Mouse (Mus musculus): ENCODE data around the gene Gm4922. TPM values are rescaled to one million over a fixed set of nuclear protein-coding genes. Genes with fewer than 3 reads are reported as not detected.
A peak's percentile ranks its signal among the peaks of the same experiment; 100 is the strongest.

Gene Gm4922
- polyA plus RNA-seq, 1 experiment from 2014 or later: not detected

DNA sequence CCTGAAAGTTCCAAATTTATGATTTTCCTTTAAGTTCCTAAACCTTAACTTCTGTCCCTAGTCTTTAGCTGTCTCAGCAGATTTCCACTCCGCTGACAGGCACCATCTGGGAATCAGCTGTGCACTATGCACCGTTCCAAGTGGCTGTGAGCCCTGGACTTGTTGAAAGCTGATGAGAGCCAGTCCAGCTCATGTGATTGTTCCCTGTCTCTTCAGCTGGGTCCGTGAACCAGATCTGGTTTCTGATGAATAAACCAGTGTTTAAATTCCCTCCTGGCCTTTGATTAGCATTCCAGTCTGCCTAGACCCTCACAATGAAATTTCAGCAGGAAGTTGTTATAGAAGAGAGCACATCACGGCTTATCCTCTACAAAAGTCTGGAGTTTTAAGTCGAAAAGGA is 30.0 kb upstream of the Gm4922 start:
- Histone ChIP-seq H3K9ac (replicated peaks; ENCODE audit: low read length) (no peak overlapping the region), H3K27me3 (ENCODE audit: control insufficient read depth, insufficient read depth, low read length) (no peaks in the 10 kb centered on the region), H3K4me3 (ENCODE audit: low read depth, low read length) (no peak overlapping the region), H3K4me1 (ENCODE audit: control insufficient read depth, insufficient read depth, low read length) (no peaks in the 10 kb centered on the region), H3K4me2 (ENCODE audit: low read depth, low read length) (no peak overlapping the region), H3K27ac (replicated peaks; ENCODE audit: low read depth, low read length) (no peak overlapping the region), H3K9me3 (replicated peaks; ENCODE audit: control insufficient read depth, low read length) (no peaks in the 10 kb centered on the region), H3K36me3 (replicated peaks; ENCODE audit: control insufficient read depth, insufficient read depth, low read depth, low read length) (no peaks in the 10 kb centered on the region)
- ATAC-seq (replicated peaks; ENCODE audit: insufficient number of reproducible peaks, low FRiP score, low TSS enrichment, low read depth) (0 out of 2 replicates have a peak, but pooled peaks have one; percentile 62), DNase-seq (ENCODE audit: low spot score) (peak; percentile 72)
- 22% methylated on average over 5 of the region's 5 CpGs for WGBS

GRCm38 (mm10) chr10:18811751-18812150 is 25.2 kb upstream of the Gm4922 start:
- WGBS: 93% methylated on average over 2 of the region's 2 CpGs
- H3K4me3 ChIP-seq (ENCODE audit: low read depth, low read length): no peak overlapping the region
- no peaks in the 10 kb centered on the region for H3K36me3 ChIP-seq (replicated peaks; ENCODE audit: control insufficient read depth, insufficient read depth, low read depth, low read length)
- no peak for ATAC-seq (replicated peaks; ENCODE audit: insufficient number of reproducible peaks, low FRiP score, low TSS enrichment, low read depth)
- H3K9ac ChIP-seq (replicated peaks; ENCODE audit: low read length): no peak overlapping the region
- no peak overlapping the region for H3K27ac ChIP-seq (replicated peaks; ENCODE audit: low read depth, low read length)
- H3K4me1 ChIP-seq (ENCODE audit: control insufficient read depth, insufficient read depth, low read length): no peaks in the 10 kb centered on the region
- no peaks in the 10 kb centered on the region for H3K9me3 ChIP-seq (replicated peaks; ENCODE audit: control insufficient read depth, low read length)
- H3K27me3 ChIP-seq (ENCODE audit: control insufficient read depth, insufficient read depth, low read length): no peaks in the 10 kb centered on the region
- no peak for DNase-seq (ENCODE audit: low spot score)
- no peak overlapping the region for H3K4me2 ChIP-seq (ENCODE audit: low read depth, low read length)

DNA sequence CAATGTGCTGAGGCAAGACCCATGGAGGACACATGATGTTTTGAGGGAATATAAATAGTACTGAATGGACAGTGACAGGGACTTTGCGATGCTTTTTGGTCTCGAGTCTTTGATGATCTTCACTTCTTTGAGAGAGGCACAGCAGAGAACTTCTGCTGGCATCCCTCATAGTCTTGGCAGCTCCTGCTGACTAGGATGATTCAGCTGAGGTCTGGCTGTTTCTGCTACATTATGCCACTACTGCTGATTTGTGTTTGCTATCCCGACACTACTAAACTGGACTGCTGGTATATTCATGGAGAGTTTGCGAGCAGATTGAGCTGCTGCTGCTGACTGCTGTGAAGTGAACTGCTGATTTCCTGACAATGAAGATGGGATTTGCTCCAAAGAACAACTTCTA is 3.5 kb upstream of the Gm4922 start:
- no peaks in the 10 kb centered on the region for H3K36me3 ChIP-seq (replicated peaks; ENCODE audit: control insufficient read depth, insufficient read depth, low read depth, low read length)
- H3K4me1 ChIP-seq (ENCODE audit: control insufficient read depth, insufficient read depth, low read length): no peaks in the 10 kb centered on the region
- H3K27me3 ChIP-seq (ENCODE audit: control insufficient read depth, insufficient read depth, low read length): no peaks in the 10 kb centered on the region
- no peak overlapping the region for H3K4me3 ChIP-seq (ENCODE audit: low read depth, low read length)
- H3K27ac ChIP-seq (replicated peaks; ENCODE audit: low read depth, low read length): no peak overlapping the region
- no peak overlapping the region for H3K9ac ChIP-seq (replicated peaks; ENCODE audit: low read length)
- DNase-seq (ENCODE audit: low spot score) (no peak), ATAC-seq (replicated peaks; ENCODE audit: insufficient number of reproducible peaks, low FRiP score, low TSS enrichment, low read depth) (no peak)
- WGBS: 82% methylated on average over 4 of the region's 4 CpGs
- no peaks in the 10 kb centered on the region for H3K9me3 ChIP-seq (replicated peaks; ENCODE audit: control insufficient read depth, low read length)
- H3K4me2 ChIP-seq (ENCODE audit: low read depth, low read length): no peak overlapping the region

DNA sequence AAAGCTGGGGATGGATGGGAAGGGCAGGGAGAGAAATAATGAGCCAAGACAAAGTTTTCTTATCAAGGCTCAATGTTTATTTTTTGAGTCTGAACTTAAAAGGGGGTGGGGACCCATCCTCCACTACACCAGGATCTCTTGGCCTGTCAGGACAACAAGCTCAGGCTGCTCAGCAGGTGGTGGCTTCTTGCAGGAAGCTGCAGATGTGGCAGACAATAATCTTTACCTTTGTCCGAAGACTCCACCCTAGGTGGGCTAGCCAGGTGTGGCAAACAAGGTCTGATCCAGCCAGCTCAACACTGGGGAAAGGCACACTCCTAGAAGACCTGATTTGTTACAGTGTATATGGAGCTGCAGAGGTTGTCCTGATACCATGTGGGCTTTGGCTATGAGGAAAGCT is 2.0 kb upstream of the Gm4922 start:
- H3K27me3 ChIP-seq (ENCODE audit: control insufficient read depth, insufficient read depth, low read length): no peaks in the 10 kb centered on the region
- H3K4me3 ChIP-seq (ENCODE audit: low read depth, low read length): no peak overlapping the region
- H3K9me3 ChIP-seq (replicated peaks; ENCODE audit: control insufficient read depth, low read length): no peaks in the 10 kb centered on the region
- 52% methylated on average over 1 of the region's 1 CpGs for WGBS
- H3K27ac ChIP-seq (replicated peaks; ENCODE audit: low read depth, low read length): no peak overlapping the region
- DNase-seq (ENCODE audit: low spot score) (no peak), ATAC-seq (replicated peaks; ENCODE audit: insufficient number of reproducible peaks, low FRiP score, low TSS enrichment, low read depth) (no peak)
- no peak overlapping the region for H3K4me2 ChIP-seq (ENCODE audit: low read depth, low read length)
- no peaks in the 10 kb centered on the region for H3K36me3 ChIP-seq (replicated peaks; ENCODE audit: control insufficient read depth, insufficient read depth, low read depth, low read length)
- no peaks in the 10 kb centered on the region for H3K4me1 ChIP-seq (ENCODE audit: control insufficient read depth, insufficient read depth, low read length)
- H3K9ac ChIP-seq (replicated peaks; ENCODE audit: low read length): no peak overlapping the region

- Histone ChIP-seq H3K36me3 (replicated peaks; ENCODE audit: control insufficient read depth, insufficient read depth, low read depth, low read length) (no peaks in the 10 kb centered on the region), H3K9ac (replicated peaks; ENCODE audit: low read length) (no peak overlapping the region), H3K27ac (replicated peaks; ENCODE audit: low read depth, low read length) (no peak overlapping the region), H3K4me2 (ENCODE audit: low read depth, low read length) (no peak overlapping the region), H3K27me3 (ENCODE audit: control insufficient read depth, insufficient read depth, low read length) (no peaks in the 10 kb centered on the region), H3K9me3 (replicated peaks; ENCODE audit: control insufficient read depth, low read length) (no peaks in the 10 kb centered on the region), H3K4me1 (ENCODE audit: control insufficient read depth, insufficient read depth, low read length) (no peaks in the 10 kb centered on the region), H3K4me3 (ENCODE audit: low read depth, low read length) (no peak overlapping the region)
- no peak for DNase-seq (ENCODE audit: low spot score)
- 65% methylated on average over 3 of the region's 3 CpGs for WGBS
- no peak for ATAC-seq (replicated peaks; ENCODE audit: insufficient number of reproducible peaks, low FRiP score, low TSS enrichment, low read depth)
Observed at GRCm38 (mm10) chr10:18777546-18777945, 9.0 kb downstream of the Gm4922 start.

GRCm38 (mm10) chr10:18772537-18773179 is 13.9 kb downstream of the Gm4922 start:
- Histone ChIP-seq H3K27me3 (ENCODE audit: control insufficient read depth, insufficient read depth, low read length) (no peaks in the 10 kb centered on the region), H3K36me3 (replicated peaks; ENCODE audit: control insufficient read depth, insufficient read depth, low read depth, low read length) (no peaks in the 10 kb centered on the region), H3K4me2 (ENCODE audit: low read depth, low read length) (no peak overlapping the region), H3K4me3 (ENCODE audit: low read depth, low read length) (no peak overlapping the region), H3K9me3 (replicated peaks; ENCODE audit: control insufficient read depth, low read length) (no peaks in the 10 kb centered on the region), H3K27ac (replicated peaks; ENCODE audit: low read depth, low read length) (no peak overlapping the region), H3K9ac (replicated peaks; ENCODE audit: low read length) (no peak overlapping the region), H3K4me1 (ENCODE audit: control insufficient read depth, insufficient read depth, low read length) (no peaks in the 10 kb centered on the region)
- 72% methylated on average over 4 of the region's 4 CpGs for WGBS
- ATAC-seq (replicated peaks; ENCODE audit: insufficient number of reproducible peaks, low FRiP score, low TSS enrichment, low read depth) (no peak), DNase-seq (ENCODE audit: low spot score) (no peak)

- WGBS: 51% methylated on average over 5 of the region's 5 CpGs
- Histone ChIP-seq H3K36me3 (replicated peaks; ENCODE audit: control insufficient read depth, insufficient read depth, low read depth, low read length) (no peaks in the 10 kb centered on the region), H3K4me1 (ENCODE audit: control insufficient read depth, insufficient read depth, low read length) (no peaks in the 10 kb centered on the region), H3K9ac (replicated peaks; ENCODE audit: low read length) (no peak overlapping the region), H3K9me3 (replicated peaks; ENCODE audit: control insufficient read depth, low read length) (no peaks in the 10 kb centered on the region), H3K4me3 (ENCODE audit: low read depth, low read length) (no peak overlapping the region), H3K4me2 (ENCODE audit: low read depth, low read length) (no peak overlapping the region), H3K27ac (replicated peaks; ENCODE audit: low read depth, low read length) (no peak overlapping the region), H3K27me3 (ENCODE audit: control insufficient read depth, insufficient read depth, low read length) (no peaks in the 10 kb centered on the region)
- DNase-seq (ENCODE audit: low spot score) (peak; percentile 11), ATAC-seq (replicated peaks; ENCODE audit: insufficient number of reproducible peaks, low FRiP score, low TSS enrichment, low read depth) (no peak)
Observed at GRCm38 (mm10) chr10:18769909-18770308, 16.7 kb downstream of the Gm4922 start.

DNA sequence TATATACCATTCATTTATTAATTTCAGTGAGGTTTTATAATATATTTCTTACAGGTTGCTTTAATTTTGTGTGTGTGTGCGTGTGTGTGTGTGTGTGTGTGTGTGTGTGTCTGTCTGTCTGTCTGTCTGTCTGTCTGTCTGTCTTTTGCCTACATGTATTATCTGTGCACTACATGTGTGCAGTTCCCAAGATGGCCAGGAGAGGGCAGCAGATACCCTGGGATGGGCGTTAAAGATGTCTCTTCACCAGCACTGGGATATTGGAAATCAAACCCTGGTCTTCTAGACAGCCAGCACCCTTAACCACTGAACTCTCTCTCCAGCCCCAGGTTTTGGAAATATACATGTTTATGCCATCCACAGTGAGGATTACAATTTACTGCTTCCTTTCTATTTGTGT is 26.4 kb downstream of the Gm4922 start:
- no peak overlapping the region for H3K4me3 ChIP-seq (ENCODE audit: low read depth, low read length)
- peak; percentile 67 for DNase-seq (ENCODE audit: low spot score)
- ATAC-seq (replicated peaks; ENCODE audit: insufficient number of reproducible peaks, low FRiP score, low TSS enrichment, low read depth): no peak
- no peaks in the 10 kb centered on the region for H3K36me3 ChIP-seq (replicated peaks; ENCODE audit: control insufficient read depth, insufficient read depth, low read depth, low read length)
- H3K9ac ChIP-seq (replicated peaks; ENCODE audit: low read length): no peak overlapping the region
- no peaks in the 10 kb centered on the region for H3K4me1 ChIP-seq (ENCODE audit: control insufficient read depth, insufficient read depth, low read length)
- H3K9me3 ChIP-seq (replicated peaks; ENCODE audit: control insufficient read depth, low read length): no peaks in the 10 kb centered on the region
- 33% methylated on average over 2 of the region's 2 CpGs for WGBS
- no peak overlapping the region for H3K4me2 ChIP-seq (ENCODE audit: low read depth, low read length)
- no peak overlapping the region for H3K27ac ChIP-seq (replicated peaks; ENCODE audit: low read depth, low read length)
- H3K27me3 ChIP-seq (ENCODE audit: control insufficient read depth, insufficient read depth, low read length): no peaks in the 10 kb centered on the region
